Mouse (Mus musculus) forebrain, embryonic 12.5 days (tissue): ENCODE measurements around the gene Jam3. TPM values are rescaled to one million over a fixed set of nuclear protein-coding genes. Genes with fewer than 3 reads are reported as not detected.

Experiments used
- ATAC-seq: fragments of 200-750 bp; cut with Nextera tagmentation; 2 replicates; pipeline ENCODE4 v1.8.0; 2017; ENCODE audit warnings: moderate TSS enrichment; ENCODE audit not compliant: low FRiP score
- H3K27ac ChIP-seq: fragments of 300-500 bp; sonication (generic); 2 replicates; pipeline ENCODE4 v1.5.1; 2016; ENCODE audit warnings: mild to moderate bottlenecking
- H3K27me3 ChIP-seq: fragments of 300-500 bp; sonication (generic); 2 replicates; pipeline ENCODE4 v1.6.1; 2016; ENCODE audit warnings: mild to moderate bottlenecking
- H3K36me3 ChIP-seq: fragments of 300-500 bp; sonication (generic); replicated peaks from 2 replicates; pipeline ENCODE4 v1.6.1; 2016; ENCODE audit warnings: mild to moderate bottlenecking
- H3K4me1 ChIP-seq: fragments of 300-500 bp; sonication (generic); 2 replicates; pipeline ENCODE4 v1.6.1; 2016
- H3K4me2 ChIP-seq: fragments of 300-500 bp; sonication (generic); 2 replicates; pipeline ENCODE4 v1.6.1; 2016; ENCODE audit warnings: mild to moderate bottlenecking, moderate library complexity
- H3K4me3 ChIP-seq: fragments of 300-500 bp; sonication (generic); replicated peaks from 2 replicates; pipeline ENCODE4 v1.5.1; 2016; ENCODE audit warnings: mild to moderate bottlenecking
- H3K9ac ChIP-seq: fragments of 300-500 bp; sonication (generic); 2 replicates; pipeline ENCODE4 v1.6.1; 2016; ENCODE audit warnings: mild to moderate bottlenecking
- H3K9me3 ChIP-seq: fragments of 300-500 bp; sonication (generic); 2 replicates; pipeline ENCODE4 v1.6.1; 2016
- WGBS: fragments of 180-500 bp; shearing (Covaris S2); methylation state at CpG from one replicate; pipeline ENCODE4 v1.1.7; 2016; 5-methylcytosine and 5-hydroxymethylcytosine counted together
- polyA plus RNA-seq: library from polyadenylated mRNA; unstranded; fragments of >200 nt; fragmentation: Nextera tagmentation; extraction: Ambion mirVana; gene quantifications from 2 replicates; pipeline ENCODE4 v1.2.1, GENCODE M21; 2016

The Jam3 gene
- polyA plus RNA-seq, 1 experiment from 2014 or later, result 155 TPM

DNA sequence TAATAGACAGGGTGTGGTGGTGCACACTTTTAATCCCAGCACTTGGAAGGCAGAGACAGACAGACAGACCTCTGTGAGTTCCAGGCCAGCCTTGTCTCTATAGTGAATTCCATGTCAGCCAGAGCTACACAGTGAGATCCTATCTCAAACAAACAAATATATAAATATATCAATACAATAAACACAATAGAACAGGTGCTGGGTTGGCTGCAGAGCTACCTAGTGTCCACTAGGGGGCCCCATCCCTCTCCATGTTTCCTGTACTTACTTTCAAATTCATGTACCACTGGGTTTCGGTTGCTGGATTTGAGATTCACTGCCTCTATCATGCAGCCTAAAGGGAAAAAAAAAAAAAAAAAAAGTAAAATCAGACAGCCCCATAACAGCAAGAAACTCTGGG is 49.1 kb downstream of the Jam3 start:
- no peak overlapping the region for H3K4me2 ChIP-seq

DNA sequence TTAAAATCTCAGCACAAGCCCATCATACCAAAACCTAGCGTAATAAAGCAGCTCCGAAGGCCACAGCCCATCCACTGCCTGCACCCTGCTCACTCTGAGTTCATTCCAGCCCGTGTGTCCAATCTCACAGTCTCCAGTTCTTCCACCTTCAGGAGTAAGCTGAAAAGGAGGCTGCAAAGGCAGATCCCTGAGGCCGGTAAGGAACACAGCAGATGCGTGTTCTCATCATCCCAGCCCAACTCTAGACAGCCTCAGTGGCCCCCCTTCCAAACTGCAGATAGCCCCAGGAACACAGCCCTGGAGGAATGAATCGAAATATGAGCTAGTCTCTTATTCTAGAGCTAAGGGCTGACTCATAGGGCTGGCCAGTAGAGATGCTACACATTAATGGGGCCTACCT is 53.8 kb downstream of the Jam3 start:
- no peaks in the 10 kb centered on the region for H3K9me3 ChIP-seq
- no peak overlapping the region for H3K27ac ChIP-seq
- H3K27me3 ChIP-seq, result no peaks in the 10 kb centered on the region
- no peak overlapping the region for H3K4me2 ChIP-seq
- H3K36me3 ChIP-seq, result peaks cover 89% of the 10 kb centered on the region
- H3K4me1 ChIP-seq, result peaks cover 8% of the 10 kb centered on the region; the same call in 1 of the 2 replicates
- ATAC-seq, result no peak
- H3K9ac ChIP-seq, result no peak overlapping the region
- WGBS, result 94% methylated on average over 6 of the region's 6 CpGs
- no peak overlapping the region for H3K4me3 ChIP-seq

More for the DNA sequence above, 49.1 kb downstream of the Jam3 start:
- peaks cover 52% of the 10 kb centered on the region for H3K36me3 ChIP-seq
- 53% methylated on average over 1 of the region's 1 CpGs for WGBS
- H3K4me3 ChIP-seq, result no peak overlapping the region
- H3K27me3 ChIP-seq, result no peaks in the 10 kb centered on the region
- H3K9ac ChIP-seq, result no peak overlapping the region
- H3K27ac ChIP-seq, result no peak overlapping the region
- peaks cover 16% of the 10 kb centered on the region for H3K4me1 ChIP-seq
- peak; percentile 20; the same call in 1 of the 2 replicates for ATAC-seq
- no peaks in the 10 kb centered on the region for H3K9me3 ChIP-seq

DNA sequence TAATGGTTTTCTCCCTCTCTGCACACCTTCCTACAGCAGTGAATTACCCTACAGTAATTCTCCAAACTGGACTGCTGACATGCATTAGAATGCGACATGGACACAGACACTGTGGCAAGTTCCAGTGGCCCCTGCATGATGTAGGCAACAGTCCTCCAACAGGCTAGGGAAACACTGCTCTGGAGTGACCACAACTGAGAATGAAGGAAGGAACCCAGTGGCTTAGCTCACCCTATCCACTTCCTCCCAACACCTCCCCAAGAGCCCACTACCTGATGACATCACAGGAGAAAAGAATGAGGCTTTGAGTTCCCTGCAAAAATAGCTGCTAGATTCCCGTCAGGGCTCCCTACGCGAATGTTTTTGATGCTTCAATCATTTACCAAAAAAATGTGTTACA is 55.7 kb downstream of the Jam3 start:
- Histone ChIP-seq H3K4me2 (no peak overlapping the region), H3K9ac (no peak overlapping the region), H3K4me1 (peaks cover 8% of the 10 kb centered on the region; the same call in 1 of the 2 replicates), H3K36me3 (peaks cover 93% of the 10 kb centered on the region), H3K27ac (no peak overlapping the region), H3K9me3 (no peaks in the 10 kb centered on the region), H3K4me3 (no peak overlapping the region), H3K27me3 (no peaks in the 10 kb centered on the region)
- ATAC-seq, result no peak
- 90% methylated on average over 4 of the region's 4 CpGs for WGBS

DNA sequence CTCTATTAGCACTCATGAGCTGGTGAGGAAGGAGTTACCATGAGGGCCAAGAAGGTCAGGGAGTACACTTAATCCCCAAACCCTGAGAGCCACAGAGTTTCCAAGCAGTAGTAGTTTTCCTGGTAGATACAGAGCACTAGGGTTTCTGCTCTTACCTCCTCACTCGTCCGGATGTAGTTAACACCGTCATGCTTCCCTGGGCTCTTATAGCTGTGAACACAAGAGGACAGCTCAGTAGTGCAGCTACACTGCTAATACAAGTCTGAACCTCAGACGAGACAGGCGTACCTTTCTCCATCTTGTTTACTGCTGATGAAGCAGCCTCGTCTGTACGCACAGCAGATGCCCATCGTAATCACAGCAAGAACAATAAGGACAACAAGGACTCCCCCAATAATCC is 56.7 kb downstream of the Jam3 start:
- H3K36me3 ChIP-seq, result peaks cover 92% of the 10 kb centered on the region
- H3K4me3 ChIP-seq, result no peak overlapping the region
- ATAC-seq, result no peak
- H3K27me3 ChIP-seq, result no peaks in the 10 kb centered on the region
- H3K27ac ChIP-seq, result 0 out of 2 replicates have a peak overlapping the region, but pooled peaks have one; percentile 5
- WGBS, result 76% methylated on average over 8 of the region's 8 CpGs
- no peak overlapping the region for H3K4me2 ChIP-seq
- H3K4me1 ChIP-seq, result peaks cover 8% of the 10 kb centered on the region; the same call in 1 of the 2 replicates
- no peaks in the 10 kb centered on the region for H3K9me3 ChIP-seq
- H3K9ac ChIP-seq, result no peak overlapping the region

DNA sequence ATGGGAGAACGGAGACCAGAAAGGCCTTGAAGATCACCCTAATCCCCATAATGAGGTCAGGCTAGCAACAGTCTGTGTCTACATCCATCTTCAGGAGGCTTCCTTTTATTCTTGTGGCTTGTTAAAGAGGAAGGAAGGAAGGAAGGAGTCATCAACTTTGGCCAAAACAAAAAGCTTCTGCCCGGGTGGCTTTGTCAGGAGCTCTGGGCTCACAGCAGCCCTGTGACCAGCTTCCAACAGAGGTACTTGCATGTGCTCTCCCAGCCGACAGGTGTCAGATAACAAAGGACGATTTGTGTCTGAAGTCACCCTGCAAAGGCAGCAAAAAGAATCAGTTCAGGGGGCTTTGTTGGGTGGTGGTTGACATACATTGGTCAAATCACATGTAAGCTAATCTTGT is 57.1 kb downstream of the Jam3 start:
- Histone ChIP-seq H3K4me2 (no peak overlapping the region), H3K36me3 (peaks cover 92% of the 10 kb centered on the region), H3K27ac (peak overlapping the region; percentile 26; the same call in 1 of the 2 replicates), H3K9ac (no peak overlapping the region), H3K27me3 (no peaks in the 10 kb centered on the region), H3K9me3 (no peaks in the 10 kb centered on the region), H3K4me1 (peaks cover 8% of the 10 kb centered on the region; the same call in 1 of the 2 replicates), H3K4me3 (no peak overlapping the region)
- ATAC-seq, result no peak
- 13% methylated on average over 4 of the region's 4 CpGs for WGBS

GRCm38 (mm10) chr9:27092916-27093315 is 62.3 kb downstream of the Jam3 start:
- H3K4me2 ChIP-seq, result no peak overlapping the region
- ATAC-seq, result no peak
- no peaks in the 10 kb centered on the region for H3K27me3 ChIP-seq
- no peaks in the 10 kb centered on the region for H3K9me3 ChIP-seq
- peaks cover 88% of the 10 kb centered on the region for H3K36me3 ChIP-seq
- no peak overlapping the region for H3K27ac ChIP-seq
- H3K9ac ChIP-seq, result no peak overlapping the region
- peaks cover 2% of the 10 kb centered on the region; the same call in 1 of the 2 replicates for H3K4me1 ChIP-seq
- WGBS, result 85% methylated on average over 6 of the region's 6 CpGs
- H3K4me3 ChIP-seq, result no peak overlapping the region

GRCm38 (mm10) chr9:27090801-27091775 is 64.1 kb downstream of the Jam3 start:
- Histone ChIP-seq H3K27me3 (no peaks in the 10 kb centered on the region), H3K4me2 (no peak overlapping the region), H3K36me3 (peaks cover 90% of the 10 kb centered on the region), H3K27ac (no peak overlapping the region), H3K9ac (no peak overlapping the region), H3K9me3 (no peaks in the 10 kb centered on the region), H3K4me1 (no peaks in the 10 kb centered on the region), H3K4me3 (no peak overlapping the region)
- whole genome bisulfite sequencing, result 91% methylated on average over 13 of the region's 13 CpGs
- no peak for ATAC-seq

DNA sequence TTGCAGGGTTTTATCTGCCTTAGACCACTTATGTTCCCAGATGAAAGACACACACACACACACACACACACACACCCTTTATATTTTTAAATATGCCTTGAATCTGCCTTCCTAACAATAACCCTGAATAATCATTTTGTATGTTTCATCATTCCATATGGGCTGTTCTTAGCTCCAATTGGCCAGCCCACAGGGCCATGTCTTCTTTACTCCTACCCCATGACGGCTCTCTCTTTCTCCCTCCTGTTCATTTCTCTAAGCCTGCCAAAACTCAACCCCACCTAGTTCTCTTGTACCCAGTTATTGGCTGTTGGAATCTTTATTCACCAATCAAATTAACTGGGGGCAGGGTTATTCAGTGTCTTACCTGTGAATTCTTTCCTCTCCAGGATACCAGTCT is 65.1 kb downstream of the Jam3 start:
- no peak for ATAC-seq
- H3K9me3 ChIP-seq, result no peaks in the 10 kb centered on the region
- no peak overlapping the region for H3K27ac ChIP-seq
- no peak overlapping the region for H3K9ac ChIP-seq
- H3K4me1 ChIP-seq, result no peaks in the 10 kb centered on the region
- no peak overlapping the region for H3K4me2 ChIP-seq
- 96% methylated on average over 1 of the region's 1 CpGs for WGBS
- H3K27me3 ChIP-seq, result no peaks in the 10 kb centered on the region
- no peak overlapping the region for H3K4me3 ChIP-seq
- peaks cover 90% of the 10 kb centered on the region for H3K36me3 ChIP-seq

DNA sequence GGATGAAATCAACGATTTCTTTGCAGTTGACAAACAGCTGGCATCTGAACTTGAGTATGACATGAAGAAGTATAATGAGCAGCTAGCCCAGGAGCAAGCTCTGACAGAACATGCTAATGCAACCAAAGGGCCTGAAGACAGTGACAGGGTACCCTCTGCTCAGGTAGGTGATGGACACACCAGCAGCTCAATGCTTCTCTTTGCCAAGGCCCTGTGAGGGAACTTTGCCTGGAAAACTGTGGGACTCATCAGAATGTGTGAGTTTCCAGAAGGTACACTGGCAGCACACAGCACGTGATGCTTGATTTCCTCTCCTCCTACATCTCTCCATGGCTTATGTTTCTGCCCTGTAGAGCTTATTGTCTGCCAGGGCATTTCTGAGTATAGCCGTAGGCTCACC is 67.8 kb downstream of the Jam3 start:
- 91% methylated on average over 3 of the region's 3 CpGs for WGBS
- H3K9ac ChIP-seq, result no peak overlapping the region
- H3K9me3 ChIP-seq, result no peaks in the 10 kb centered on the region
- no peaks in the 10 kb centered on the region for H3K27me3 ChIP-seq
- ATAC-seq, result no peak
- H3K27ac ChIP-seq, result no peak overlapping the region
- no peaks in the 10 kb centered on the region for H3K4me1 ChIP-seq
- no peak overlapping the region for H3K4me2 ChIP-seq
- H3K36me3 ChIP-seq, result peaks cover 95% of the 10 kb centered on the region
- H3K4me3 ChIP-seq, result no peak overlapping the region

DNA sequence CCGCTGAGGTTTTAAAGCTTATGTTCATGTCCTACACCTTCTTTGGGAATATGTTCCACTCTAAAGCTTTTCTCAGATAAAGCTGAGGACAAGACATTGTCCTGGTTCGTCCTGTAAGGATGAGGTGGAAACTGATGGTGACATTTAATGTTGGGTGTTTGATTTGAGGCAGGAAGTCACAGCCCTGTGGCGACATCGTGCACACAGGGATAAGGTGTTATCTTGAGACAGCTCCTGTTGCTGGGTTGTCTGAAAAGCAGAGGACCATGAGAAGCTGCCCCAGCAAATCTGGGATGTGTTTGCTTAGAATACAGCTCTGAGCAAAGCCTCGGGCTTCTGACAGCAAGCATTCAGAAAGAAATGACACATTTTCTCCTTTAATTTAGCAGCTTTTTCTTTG is 69.0 kb downstream of the Jam3 start:
- Histone ChIP-seq H3K36me3 (peaks cover 89% of the 10 kb centered on the region), H3K4me1 (no peaks in the 10 kb centered on the region), H3K27me3 (no peaks in the 10 kb centered on the region), H3K27ac (no peak overlapping the region), H3K4me3 (no peak overlapping the region), H3K9ac (no peak overlapping the region), H3K4me2 (no peak overlapping the region), H3K9me3 (no peaks in the 10 kb centered on the region)
- ATAC-seq, result no peak
- 89% methylated on average over 5 of the region's 5 CpGs for WGBS

GRCm38 (mm10) chr9:27075812-27076211 is 79.4 kb downstream of the Jam3 start:
- H3K27ac ChIP-seq, result no peak overlapping the region
- no peak overlapping the region for H3K9ac ChIP-seq
- no peak for ATAC-seq
- H3K9me3 ChIP-seq, result no peaks in the 10 kb centered on the region
- H3K4me3 ChIP-seq, result no peak overlapping the region
- H3K4me1 ChIP-seq, result no peaks in the 10 kb centered on the region
- no peaks in the 10 kb centered on the region for H3K27me3 ChIP-seq
- H3K4me2 ChIP-seq, result no peak overlapping the region
- peaks cover 72% of the 10 kb centered on the region for H3K36me3 ChIP-seq

GRCm38 (mm10) chr9:27074677-27075076 is 80.5 kb downstream of the Jam3 start:
- ATAC-seq, result no peak
- Histone ChIP-seq H3K27ac (no peak overlapping the region), H3K27me3 (no peaks in the 10 kb centered on the region), H3K4me3 (no peak overlapping the region), H3K4me1 (no peaks in the 10 kb centered on the region), H3K36me3 (peaks cover 74% of the 10 kb centered on the region), H3K9me3 (no peaks in the 10 kb centered on the region), H3K9ac (no peak overlapping the region), H3K4me2 (no peak overlapping the region)
- WGBS, result 80% methylated on average over 1 of the region's 1 CpGs

- no peak overlapping the region for H3K27ac ChIP-seq
- no peaks in the 10 kb centered on the region for H3K9me3 ChIP-seq
- ATAC-seq, result no peak
- no peak overlapping the region for H3K4me2 ChIP-seq
- no peak overlapping the region for H3K4me3 ChIP-seq
- peaks cover 90% of the 10 kb centered on the region for H3K36me3 ChIP-seq
- no peak overlapping the region for H3K9ac ChIP-seq
- 94% methylated on average over 4 of the region's 4 CpGs for WGBS
- H3K4me1 ChIP-seq, result no peaks in the 10 kb centered on the region
- H3K27me3 ChIP-seq, result no peaks in the 10 kb centered on the region
These were observed 84.3 kb downstream of the Jam3 start for GRCm38 (mm10) chr9:27070895-27071294.
